Mouse (Mus musculus) testis, adult 2 months (tissue): ENCODE data around the gene Ralgps1. TPM values are rescaled to one million over a fixed set of nuclear protein-coding genes. Genes with fewer than 3 reads are reported as not detected.
A peak's percentile ranks its signal among the peaks of the same experiment; 100 is the strongest.

Experiments used
- H3K27ac ChIP-seq: fragments of 200-500 bp; 2 replicates; pipeline ENCODE4 v1.5.1; 2012; ENCODE audit warnings: low read depth, low read length; ENCODE audit not compliant: control insufficient read depth, insufficient read depth
- H3K27me3 ChIP-seq: fragments of 200-500 bp; 2 replicates; pipeline ENCODE4 v1.6.1; 2012; ENCODE audit warnings: mild to moderate bottlenecking, low read length, moderate library complexity; ENCODE audit not compliant: control insufficient read depth, insufficient read depth
- H3K36me3 ChIP-seq: fragments of 200-500 bp; 2 replicates; pipeline ENCODE4 v1.6.1; 2012; ENCODE audit warnings: mild to moderate bottlenecking, low read length; ENCODE audit not compliant: control insufficient read depth, insufficient read depth
- H3K4me1 ChIP-seq: fragments of 200-500 bp; 2 replicates; pipeline ENCODE4 v1.6.1; 2012; ENCODE audit warnings: low read length; ENCODE audit not compliant: control insufficient read depth, insufficient read depth
- H3K4me3 ChIP-seq: fragments of 200-500 bp; 2 replicates; pipeline ENCODE4 v1.5.1; 2012; ENCODE audit warnings: low read depth, mild to moderate bottlenecking, low read length, moderate library complexity, mixed read lengths; ENCODE audit not compliant: control insufficient read depth
- CTCF ChIP-seq: fragments of 200-500 bp; IDR thresholded peaks from 2 replicates; pipeline ENCODE4 v1.5.1; 2012; ENCODE audit warnings: low read depth, mild to moderate bottlenecking, inconsistent platforms, low read length, moderate library complexity; ENCODE audit not compliant: control insufficient read depth, insufficient read depth, insufficient replicate concordance
- POLR2A ChIP-seq: fragments of 200-500 bp; IDR thresholded peaks from 2 replicates; pipeline ENCODE4 v1.6.1; 2012; ENCODE audit warnings: low read depth, mild to moderate bottlenecking, inconsistent platforms, low read length, moderate library complexity; ENCODE audit not compliant: control insufficient read depth
- polyA plus RNA-seq: library from polyadenylated mRNA; depleted of rRNA; stranded (reverse); fragments of >200 nt; gene quantifications from 2 replicates; pipeline ENCODE4 v1.2.3, GENCODE M21; 2012

Gene Ralgps1
- polyA plus RNA-seq, 1 experiment, result 33.0 TPM

DNA sequence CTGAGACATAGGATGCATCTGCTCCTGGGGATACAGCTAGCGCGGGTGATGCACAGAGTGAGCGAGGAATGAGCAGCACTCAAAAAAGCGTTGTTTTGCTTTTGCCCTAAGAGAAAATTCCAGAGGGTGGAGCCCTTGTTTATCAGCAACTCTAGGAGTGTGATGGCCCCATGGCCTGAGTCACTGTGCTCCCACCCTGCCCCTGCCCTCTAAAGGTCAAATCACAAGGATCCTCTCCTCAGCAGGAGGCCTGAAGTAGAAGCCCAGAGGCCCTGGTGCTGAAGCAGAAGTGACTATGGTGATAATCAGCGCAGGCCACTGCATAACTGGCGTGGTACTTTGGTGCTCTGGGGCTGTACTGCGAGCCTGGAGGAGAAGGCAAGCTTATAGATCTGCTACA, 211.7 kb downstream of the Ralgps1 start:
- Histone ChIP-seq H3K27ac (no peak overlapping the region), H3K36me3 (no peaks in the 10 kb centered on the region; the same call in 1 of the 2 replicates), H3K27me3 (no peaks in the 10 kb centered on the region), H3K4me3 (no peak overlapping the region), H3K4me1 (no peaks in the 10 kb centered on the region; the same call in 1 of the 2 replicates)
- TF ChIP-seq CTCF, result no peak
- TF ChIP-seq POLR2A, result no peak

DNA sequence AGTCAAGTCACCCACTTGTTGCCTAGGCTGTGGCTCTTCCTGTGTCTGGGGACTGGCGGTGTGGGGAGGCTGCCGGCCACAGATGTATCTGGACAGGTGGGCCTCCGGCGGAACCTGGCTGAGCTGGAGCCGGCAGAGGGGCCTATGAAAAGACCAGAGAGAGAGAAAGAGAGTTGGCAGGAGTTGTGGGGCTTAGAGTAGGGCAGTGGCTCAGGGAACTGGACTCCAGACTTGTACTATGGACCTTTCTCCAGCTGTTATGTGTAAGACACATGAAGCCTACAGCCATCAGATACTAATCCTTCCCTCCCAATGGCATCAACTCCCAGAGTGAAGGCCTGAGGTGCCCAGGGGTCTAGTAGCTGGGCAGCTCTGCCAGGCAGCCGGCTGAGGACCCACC, 212.4 kb downstream of the Ralgps1 start:
- H3K27ac ChIP-seq, result no peak overlapping the region
- no peaks in the 10 kb centered on the region; the same call in 1 of the 2 replicates for H3K36me3 ChIP-seq
- no peak overlapping the region for H3K4me3 ChIP-seq
- TF ChIP-seq POLR2A (no peak), CTCF (no peak)
- H3K27me3 ChIP-seq, result no peaks in the 10 kb centered on the region
- H3K4me1 ChIP-seq, result no peaks in the 10 kb centered on the region; the same call in 1 of the 2 replicates

- Histone ChIP-seq H3K27me3 (no peaks in the 10 kb centered on the region), H3K27ac (no peak overlapping the region), H3K4me1 (no peaks in the 10 kb centered on the region; the same call in 1 of the 2 replicates), H3K36me3 (no peaks in the 10 kb centered on the region; the same call in 1 of the 2 replicates), H3K4me3 (no peak overlapping the region)
- TF ChIP-seq POLR2A (no peak), CTCF (no peak)
These were observed 215.0 kb downstream of the Ralgps1 start for GRCm38 (mm10) chr2:33156283-33156781.

DNA sequence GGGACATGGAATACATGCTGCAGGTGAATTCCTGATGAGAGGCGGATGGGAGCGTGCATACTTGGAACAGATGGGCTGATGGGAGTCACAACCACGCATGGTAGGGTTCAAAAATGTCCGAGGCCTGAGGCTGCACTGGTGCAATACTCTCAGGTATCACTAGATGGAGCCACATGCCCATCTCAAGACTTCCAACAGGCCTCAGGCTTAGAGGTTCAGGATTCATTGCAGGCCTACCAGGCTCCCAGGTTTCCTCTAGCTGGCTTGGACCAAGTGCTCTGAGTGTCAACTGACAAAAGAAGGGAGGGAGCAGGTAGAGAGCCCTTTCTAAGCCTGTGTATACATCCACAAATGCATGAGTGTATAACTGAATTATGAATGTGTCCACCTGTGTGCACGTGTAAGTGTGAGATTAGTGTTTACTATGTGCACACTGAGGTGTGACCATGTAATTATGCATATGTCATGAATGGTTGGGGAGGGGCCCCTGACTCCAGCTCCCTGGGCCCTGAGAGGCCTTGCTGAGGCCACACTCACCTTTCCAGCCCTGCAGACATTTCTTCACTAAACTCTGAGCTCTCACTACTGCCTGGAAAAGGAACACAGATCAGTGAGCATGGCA, 216.4 kb downstream of the Ralgps1 start:
- Histone ChIP-seq H3K4me1 (no peaks in the 10 kb centered on the region; the same call in 1 of the 2 replicates), H3K27ac (no peak overlapping the region), H3K36me3 (no peaks in the 10 kb centered on the region; the same call in 1 of the 2 replicates), H3K4me3 (no peak overlapping the region), H3K27me3 (no peaks in the 10 kb centered on the region)
- TF ChIP-seq CTCF (peak; percentile 81; the same call in 1 of the 2 replicates), POLR2A (no peak)

GRCm38 (mm10) chr2:33146994-33147393, 224.3 kb downstream of the Ralgps1 start:
- no peaks in the 10 kb centered on the region for H3K36me3 ChIP-seq
- H3K4me3 ChIP-seq, result no peak overlapping the region
- no peak overlapping the region for H3K27ac ChIP-seq
- no peak for TF ChIP-seq CTCF
- TF ChIP-seq POLR2A, result no peak
- H3K4me1 ChIP-seq, result no peaks in the 10 kb centered on the region
- H3K27me3 ChIP-seq, result no peaks in the 10 kb centered on the region

DNA sequence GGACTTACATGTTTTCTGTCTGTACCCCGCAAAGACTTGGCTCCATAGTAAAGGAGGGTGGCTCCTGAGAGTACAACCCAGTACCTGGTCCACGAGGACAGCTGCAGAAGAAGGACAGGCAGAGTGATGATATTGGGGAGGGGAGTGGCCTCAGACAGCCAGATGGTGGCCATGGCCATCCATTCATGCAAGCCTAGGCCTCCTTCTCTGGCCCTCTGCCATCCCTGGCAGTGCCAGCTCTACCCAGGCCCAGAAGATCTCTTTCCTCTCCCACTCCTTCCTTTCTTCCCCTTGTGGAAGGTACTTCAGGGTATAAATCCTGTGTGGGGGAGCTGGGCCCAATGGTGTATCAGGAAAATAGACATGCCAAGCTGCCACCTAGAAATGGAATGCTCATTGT, 228.0 kb downstream of the Ralgps1 start:
- H3K36me3 ChIP-seq, result no peaks in the 10 kb centered on the region
- no peaks in the 10 kb centered on the region for H3K27me3 ChIP-seq
- H3K4me3 ChIP-seq, result no peak overlapping the region
- no peaks in the 10 kb centered on the region for H3K4me1 ChIP-seq
- TF ChIP-seq CTCF, result no peak
- no peak for TF ChIP-seq POLR2A
- H3K27ac ChIP-seq, result no peak overlapping the region

DNA sequence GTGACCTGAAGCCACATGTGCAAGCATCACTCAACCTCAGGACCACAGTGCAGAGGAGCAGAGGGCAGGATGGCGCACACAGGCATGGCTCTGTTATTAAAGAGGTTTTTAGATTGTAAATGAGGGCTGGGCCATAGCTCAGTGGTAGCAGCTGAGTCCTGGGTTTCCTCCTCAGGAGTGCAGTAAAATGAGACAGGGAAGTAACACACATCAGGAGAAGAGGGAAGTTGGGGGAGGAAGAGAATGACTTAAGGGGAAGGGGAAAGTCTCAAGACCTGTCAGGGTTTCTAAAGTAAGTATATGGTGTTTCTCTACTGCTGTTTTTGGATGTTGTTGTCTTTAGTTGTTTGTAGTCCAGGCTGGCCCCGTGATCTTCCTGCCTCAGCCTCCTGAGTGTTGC, 232.8 kb downstream of the Ralgps1 start:
- TF ChIP-seq POLR2A (no peak), CTCF (no peak)

More for the DNA sequence above, 232.8 kb downstream of the Ralgps1 start:
- no peaks in the 10 kb centered on the region for H3K4me1 ChIP-seq
- H3K4me3 ChIP-seq, result no peak overlapping the region
- no peak overlapping the region for H3K27ac ChIP-seq
- H3K36me3 ChIP-seq, result no peaks in the 10 kb centered on the region; the same call in 1 of the 2 replicates
- no peaks in the 10 kb centered on the region for H3K27me3 ChIP-seq
